11 mouse cellular contexts compared by ENCODE assay signal in genomic region chr2:73053791-73054490, GRCm38 (mm10).
DNase-seq lines count a peak whose midpoint lies in the region; ATAC-seq and TF ChIP-seq lines count a peak whose summit lies in the region.
"Had no signal": no experiment of that assay in that cellular context is flagged by ENCODE, and none has a peak within 500 bp of the region (broad histone marks: within the 10 kb centered on the region; RNA-seq: fewer than 3 reads in every experiment).

No protein-coding gene starts in this region.

- H3K4me1 ChIP-seq in MEL (ENCODE audit: control insufficient read depth in 1 of 2, insufficient read depth in 2 of 2, low read length in 2 of 2), result peaks cover 6 to 34% of the 10 kb centered on the region in 2 experiments
- H3K4me1 ChIP-seq in liver, embryonic 15.5 days (replicated peaks), result peaks cover 39% of the 10 kb centered on the region
- H3K4me1 ChIP-seq in spleen, adult 2 months (ENCODE audit: control insufficient read depth, insufficient read depth, insufficient read length), result peaks cover 13% of the 10 kb centered on the region; the same call in 1 of the 2 replicates

- peak in 1 of 2 experiments; percentile 64; a peak in 2 of 4 replicates for TF ChIP-seq POLR2A in MEL (IDR thresholded peaks at IDR 0.05; ENCODE audit: control insufficient read depth in 1 of 2, insufficient read depth in 1 of 2, low read depth in 1 of 2, low read length in 2 of 2, poor library complexity in 1 of 2)
- peak; percentile 36; the same call in 1 of the 2 replicates for TF ChIP-seq POLR2A in spleen, adult 2 months (IDR thresholded peaks at IDR 0.05; ENCODE audit: low read depth, low read length)

- H3K27ac ChIP-seq in MEL (ENCODE audit: control insufficient read depth, low read depth, low read length), result peak overlapping the region; percentile 80
- 0 out of 2 replicates have a peak overlapping the region, but pooled peaks have one; percentile 48 for H3K27ac ChIP-seq in liver, embryonic 15.5 days (replicated peaks)
- peak overlapping the region; percentile 81 for H3K27ac ChIP-seq in spleen, adult 2 months (ENCODE audit: insufficient read depth, low read length)
- H3K27ac ChIP-seq: heart, embryonic 15.5 days had no signal

- WGBS in liver, embryonic 15.5 days (ENCODE audit: insufficient replicate concordance), result 34% methylated on average over 9 of the region's 9 CpGs
- 22% methylated on average over 9 of the region's 9 CpGs for WGBS in spleen, adult 2 months

- peak overlapping the region; percentile 20 for H3K9ac ChIP-seq in MEL (ENCODE audit: control insufficient read depth, low read depth, low read length, poor library complexity, severe bottlenecking)
- no peak overlapping the region for H3K9ac ChIP-seq in liver, embryonic 15.5 days
- H3K9ac ChIP-seq: heart, embryonic 15.5 days had no signal

- DNase-seq in layer of hippocampus, adult 9-11 months, result peak; percentile 58
- DNase-seq in layer of hippocampus, postnatal 36 days, result no peak
- peak; percentile 95 for DNase-seq in MEL (ENCODE audit: low read depth, low spot score)
- peak; percentile 82 to 84 for DNase-seq in spleen, adult 2 months (ENCODE audit: low read depth in 1 of 2, low spot score in 2 of 2)
- no peak for DNase-seq in gastrocnemius, postnatal 10 days
- no peak for DNase-seq in cerebellum, adult 18-20 months
- DNase-seq: kidney, postnatal 14 days; retina, postnatal 1 day had no signal

- no peaks in the 10 kb centered on the region for H3K79me2 ChIP-seq in MEL (ENCODE audit: control insufficient read depth, insufficient read depth, low read length, poor library complexity)

- no peaks in the 10 kb centered on the region for H3K9me3 ChIP-seq in MEL (replicated peaks; ENCODE audit: insufficient read depth, low read length)
- H3K9me3 ChIP-seq in liver, embryonic 15.5 days (replicated peaks), result no peaks in the 10 kb centered on the region; the same call in 1 of the 2 replicates
- H3K9me3 ChIP-seq: heart, embryonic 15.5 days had no signal

- no peak for TF ChIP-seq RAD21 in MEL (IDR thresholded peaks at IDR 0.05; ENCODE audit: low read depth, low read length)

- no peak overlapping the region for H3K4me2 ChIP-seq in liver, embryonic 15.5 days
- H3K4me2 ChIP-seq: heart, embryonic 15.5 days had no signal

- no peak for TF ChIP-seq CTCF in MEL (IDR thresholded peaks at IDR 0.05 in 2 of 3, conservative IDR thresholded peaks at IDR 0.05 in 1 of 3; ENCODE audit: control insufficient read depth in 1 of 3, insufficient read depth in 1 of 3, low read depth in 2 of 3, low read length in 3 of 3, poor library complexity in 1 of 3, severe bottlenecking in 1 of 3)
- no peak for TF ChIP-seq CTCF in spleen, adult 2 months (IDR thresholded peaks at IDR 0.05; ENCODE audit: extremely low read depth, insufficient read depth, insufficient read length, insufficient replicate concordance)

- no peak for ATAC-seq in liver, embryonic 15.5 days (ENCODE audit: insufficient read depth)
- ATAC-seq in erythroid progenitor cell, adult 5-6 weeks (replicated peaks; ENCODE audit: low FRiP score, poor library complexity, severe bottlenecking), result no peak

- H3K27me3 ChIP-seq in MEL (ENCODE audit: control insufficient read depth in 1 of 2, insufficient read depth in 2 of 2, low read length in 2 of 2), result no peaks in the 10 kb centered on the region
- no peaks in the 10 kb centered on the region for H3K27me3 ChIP-seq in liver, embryonic 15.5 days
- H3K27me3 ChIP-seq in spleen, adult 2 months (ENCODE audit: control insufficient read depth, insufficient read depth, low read length), result no peaks in the 10 kb centered on the region
- H3K27me3 ChIP-seq: heart, embryonic 15.5 days had no signal

- H3K4me3 ChIP-seq in MEL (ENCODE audit: control insufficient read depth in 1 of 2, insufficient read depth in 1 of 2, low read depth in 2 of 2, low read length in 2 of 2), result no peak overlapping the region; a peak in 1 of 4 replicates
- no peak overlapping the region for H3K4me3 ChIP-seq in liver, embryonic 15.5 days (replicated peaks)
- H3K4me3 ChIP-seq in spleen, adult 2 months (ENCODE audit: extremely low read depth, insufficient read depth, insufficient read length), result no peak overlapping the region
- H3K4me3 ChIP-seq: heart, embryonic 15.5 days had no signal

- H3K36me3 ChIP-seq in MEL (ENCODE audit: control insufficient read depth in 1 of 2, insufficient read depth in 2 of 2, low read length in 2 of 2), result peaks cover 0 to 14% of the 10 kb centered on the region in 2 experiments; a peak in 2 of 4 replicates
- H3K36me3 ChIP-seq in liver, embryonic 15.5 days (replicated peaks), result no peaks in the 10 kb centered on the region
- no peaks in the 10 kb centered on the region for H3K36me3 ChIP-seq in spleen, adult 2 months (ENCODE audit: control insufficient read depth, insufficient read depth, low read length)
- H3K36me3 ChIP-seq: heart, embryonic 15.5 days had no signal

- peak; percentile 77 to 89 for TF ChIP-seq EP300 in MEL (IDR thresholded peaks at IDR 0.05; ENCODE audit: low read depth in 1 of 2, low read length in 2 of 2)

TF ChIP-seq in MEL, 35 proteins besides CTCF, POLR2A, EP300 and RAD21:
- TF ChIP-seq POLR2AphosphoS2 (IDR thresholded peaks at IDR 0.05; ENCODE audit: low read length) (no peak), MAFK (IDR thresholded peaks at IDR 0.05; ENCODE audit: borderline replicate concordance, low read depth, low read length) (no peak), E2F4 (IDR thresholded peaks at IDR 0.05; ENCODE audit: borderline replicate concordance, low read depth, low read length) (no peak), HCFC1 (IDR thresholded peaks at IDR 0.05; ENCODE audit: low read depth, low read length) (peak; percentile 71), CHD1 (IDR thresholded peaks at IDR 0.05; ENCODE audit: low read depth, low read length) (no peak), TCF12 (IDR thresholded peaks at IDR 0.05; ENCODE audit: low read depth, low read length) (peak; percentile 66), MYB (IDR thresholded peaks at IDR 0.05; ENCODE audit: low read depth, low read length) (peak; percentile 51; the same call in 1 of the 2 replicates), MAZ (IDR thresholded peaks at IDR 0.05; ENCODE audit: low read depth, low read length) (peak; percentile 89), ETS1 (IDR thresholded peaks at IDR 0.05; ENCODE audit: low read depth, low read length) (peak; percentile 90), ZNF384 (IDR thresholded peaks at IDR 0.05; ENCODE audit: low read depth, low read length) (peak; percentile 54), KAT2A (conservative IDR thresholded peaks at IDR 0.05; ENCODE audit: low read depth, low read length) (peak; percentile 48; the same call in 1 of the 2 replicates), RCOR1 (IDR thresholded peaks at IDR 0.05; ENCODE audit: low read depth, low read length) (peak; percentile 66; the same call in 1 of the 2 replicates), JUND (IDR thresholded peaks at IDR 0.05; ENCODE audit: low read depth, low read length) (no peak), BHLHE40 (IDR thresholded peaks at IDR 0.05; ENCODE audit: borderline replicate concordance, low read depth, low read length) (0 out of 2 replicates have a peak, but pooled peaks have one; percentile 63), MAX (IDR thresholded peaks at IDR 0.05; ENCODE audit: low read length) (peak; percentile 99), MYC (IDR thresholded peaks at IDR 0.05; ENCODE audit: low read depth, low read length) (peak; percentile 98), ZC3H11A (IDR thresholded peaks at IDR 0.05; ENCODE audit: low read depth, low read length) (no peak), USF1 (IDR thresholded peaks at IDR 0.05; ENCODE audit: low read depth, low read length) (peak; percentile 91), POLR2AphosphoS5 (IDR thresholded peaks at IDR 0.05; ENCODE audit: borderline replicate concordance, low read depth, low read length) (no peak), MXI1 (IDR thresholded peaks at IDR 0.05; ENCODE audit: low read depth, low read length) (peak; percentile 91), ELF1 (IDR thresholded peaks at IDR 0.05; ENCODE audit: low read depth, low read length) (peak; percentile 63), TAL1 (IDR thresholded peaks at IDR 0.05; ENCODE audit: low read length) (peak; percentile 17; the same call in 1 of the 2 replicates), TBP (IDR thresholded peaks at IDR 0.05; ENCODE audit: low read depth, low read length) (peak; percentile 63; the same call in 1 of the 2 replicates), CHD2 (IDR thresholded peaks at IDR 0.05; ENCODE audit: low read length) (peak; percentile 58), SIN3A (IDR thresholded peaks at IDR 0.05; ENCODE audit: low read length) (peak; percentile 79), GATA1 (IDR thresholded peaks at IDR 0.05; ENCODE audit: low read depth, low read length) (peak; percentile 43; the same call in 1 of the 2 replicates), MEF2A (IDR thresholded peaks at IDR 0.05; ENCODE audit: extremely low read depth, insufficient replicate concordance, low read depth, low read length, poor library complexity, severe bottlenecking) (no peak), ZMIZ1 (IDR thresholded peaks at IDR 0.05; ENCODE audit: low read depth, low read length) (no peak), NELFE (IDR thresholded peaks at IDR 0.05; ENCODE audit: low read depth, low read length) (peak; percentile 49; the same call in 1 of the 2 replicates), USF2 (IDR thresholded peaks at IDR 0.05; ENCODE audit: borderline replicate concordance in 1 of 2, insufficient read depth in 1 of 2, low read depth in 1 of 2, low read length in 2 of 2) (0 out of 4 replicates have a peak, but pooled peaks of 1 of the 2 experiments have one; percentile 56)

Comparison
In these comparisons a context has a peak if more than half of its experiments do, and no peak if none do; other contexts are left out.
1. DNase-seq: peak in layer of hippocampus, adult 9-11 months (single experiment), MEL (single experiment) and spleen, adult 2 months (2 of 2); none in layer of hippocampus, postnatal 36 days (0 of 2), gastrocnemius, postnatal 10 days (single experiment) and cerebellum, adult 18-20 months (0 of 2).
2. Peak in every context shown above with its lines, with median percentiles within 50 percentile points of each other: H3K27ac ChIP-seq.